Mouse (Mus musculus) cerebellum, adult 2 months (tissue): ENCODE results near the gene Ivns1abp.

Source experiments
- CTCF ChIP-seq: fragments of 200-500 bp; IDR thresholded peaks from 2 replicates; pipeline ENCODE4 v1.5.1; 2011; ENCODE audit warnings: low read depth, mild to moderate bottlenecking, control low read depth, low read length, moderate library complexity, borderline replicate concordance; ENCODE audit not compliant: insufficient read depth
- POLR2A ChIP-seq: fragments of 200-500 bp; IDR thresholded peaks from 2 replicates; pipeline ENCODE4 v1.6.1; 2011; ENCODE audit warnings: low read length, control low read depth, borderline replicate concordance; ENCODE audit not compliant: insufficient read depth

- TF ChIP-seq CTCF (no peak), POLR2A (no peak)
Observed at GRCm38 (mm10) chr1:151319267-151319666, 25.0 kb upstream of the Ivns1abp start.
